Mouse (Mus musculus) liver, adult 2 months (tissue): ENCODE data around the gene Cd247. TPM values are rescaled to one million over a fixed set of nuclear protein-coding genes. Genes with fewer than 3 reads are reported as not detected.

Experiments used
- DNase-seq: peaks from one replicate; pipeline ENCODE4 v3.0.0-alpha.2; 2011; ENCODE audit warnings: low read depth, low spot score; ENCODE audit errors: extremely low read depth
- H3K27ac ChIP-seq: fragments of 200-500 bp; replicated peaks from 2 replicates; pipeline ENCODE4 v1.5.1; 2012; ENCODE audit warnings: low read depth, mild to moderate bottlenecking, control low read depth, inconsistent platforms, low read length; ENCODE audit not compliant: insufficient read depth
- H3K27me3 ChIP-seq: fragments of 200-500 bp; 2 replicates; pipeline ENCODE4 v1.6.1; 2012; ENCODE audit warnings: mild to moderate bottlenecking, moderate library complexity, low read length, inconsistent platforms; ENCODE audit not compliant: control insufficient read depth, insufficient read depth
- H3K36me3 ChIP-seq: fragments of 200-500 bp; 2 replicates; pipeline ENCODE4 v1.6.1; 2012; ENCODE audit warnings: low read length, inconsistent platforms; ENCODE audit not compliant: control insufficient read depth, insufficient read depth
- H3K4me1 ChIP-seq: fragments of 200-500 bp; 2 replicates; pipeline ENCODE4 v1.6.1; 2011; ENCODE audit warnings: low read length; ENCODE audit not compliant: control insufficient read depth, insufficient read depth
- H3K4me3 ChIP-seq: fragments of 200-500 bp; 2 replicates; pipeline ENCODE4 v1.5.1; 2011; ENCODE audit warnings: low read depth, mild to moderate bottlenecking, control low read depth, low read length, moderate library complexity; ENCODE audit not compliant: insufficient read depth
- H3K79me2 ChIP-seq: fragments of 200-500 bp; 2 replicates; pipeline ENCODE4 v1.6.1; 2012; ENCODE audit warnings: inconsistent platforms, mild to moderate bottlenecking, low read length, moderate library complexity; ENCODE audit not compliant: control insufficient read depth, insufficient read depth
- H3K9ac ChIP-seq: fragments of 200-500 bp; 2 replicates; pipeline ENCODE4 v1.6.1; 2012; ENCODE audit warnings: low read depth, mild to moderate bottlenecking, control low read depth, inconsistent platforms, low read length
- CTCF ChIP-seq: fragments of 200-500 bp; IDR thresholded peaks from 2 replicates; pipeline ENCODE4 v1.5.1; 2011; ENCODE audit warnings: low read depth, low read length, control low read depth
- POLR2A ChIP-seq: fragments of 200-500 bp; IDR thresholded peaks from 2 replicates; pipeline ENCODE4 v1.6.1; 2011; ENCODE audit warnings: low read length, control low read depth; ENCODE audit not compliant: insufficient read depth; ENCODE audit errors: extremely low read depth
- WGBS: fragments of 180-500 bp; shearing (Covaris S2); methylation state at CpG from one replicate; pipeline ENCODE4 v1.1.7; 2018; 5-methylcytosine and 5-hydroxymethylcytosine counted together
- polyA plus RNA-seq: library from polyadenylated mRNA; depleted of rRNA; stranded (reverse); fragments of >200 nt; gene quantifications from 2 replicates; pipeline ENCODE4 v1.2.3, GENCODE M21; 2012
- total RNA-seq: library from RNA; depleted of rRNA; stranded (reverse); fragments of >200 nt; gene quantifications from 2 replicates; pipeline ENCODE4 v1.2.3, GENCODE M21; 2014

Cd247 gene
- total and polyA plus RNA-seq, 2 experiments, result 0.55 to 0.64 TPM

DNA sequence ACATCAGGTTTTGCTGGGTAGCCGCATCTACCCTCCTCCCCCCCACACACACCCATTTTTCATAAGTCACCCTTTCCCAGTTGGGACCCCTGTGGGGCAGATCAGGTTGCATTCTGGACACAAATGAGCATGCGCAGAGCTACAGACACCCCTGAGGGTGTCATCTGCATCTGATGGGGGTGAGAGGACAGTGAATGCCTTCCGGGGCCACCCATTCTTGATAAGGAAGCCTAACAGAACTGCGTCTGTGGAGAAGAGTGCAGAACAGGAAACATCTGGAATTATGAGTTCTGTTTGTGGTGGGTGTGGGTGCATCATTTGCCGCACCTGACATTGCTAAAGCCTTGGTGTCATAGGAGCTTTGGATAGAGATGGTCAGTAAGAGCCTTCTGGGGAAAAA is 22.7 kb downstream of the Cd247 start:
- no peak overlapping the region for H3K9ac ChIP-seq
- H3K27ac ChIP-seq, result no peak overlapping the region
- WGBS, result 84% methylated on average over 5 of the region's 5 CpGs
- H3K4me3 ChIP-seq, result no peak overlapping the region
- H3K79me2 ChIP-seq, result no peaks in the 10 kb centered on the region
- no peak for DNase-seq
- no peaks in the 10 kb centered on the region for H3K4me1 ChIP-seq
- no peak for TF ChIP-seq CTCF
- no peak for TF ChIP-seq POLR2A
- no peaks in the 10 kb centered on the region for H3K36me3 ChIP-seq
- H3K27me3 ChIP-seq, result no peaks in the 10 kb centered on the region

DNA sequence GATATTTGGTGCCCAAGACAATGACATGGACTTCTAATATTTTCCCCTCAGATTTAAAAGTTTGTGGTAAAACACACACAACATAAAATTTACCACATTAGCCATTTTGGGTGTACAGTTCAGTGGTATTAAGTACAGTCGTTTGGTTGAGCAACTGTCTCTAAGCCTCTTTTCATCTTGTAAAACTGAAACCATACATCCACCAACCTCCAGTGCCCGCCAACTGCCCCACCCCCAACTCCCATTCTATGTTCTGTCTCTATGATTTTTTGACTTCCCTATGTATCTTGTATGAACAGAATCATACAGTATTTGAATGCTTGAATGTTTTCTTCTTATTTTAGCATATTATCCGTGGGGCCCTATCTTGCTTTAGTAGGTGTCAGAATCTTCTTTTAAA is 24.3 kb downstream of the Cd247 start:
- no peaks in the 10 kb centered on the region for H3K79me2 ChIP-seq
- no peak for TF ChIP-seq CTCF
- no peak for TF ChIP-seq POLR2A
- 84% methylated on average over 3 of the region's 3 CpGs for WGBS
- DNase-seq, result no peak
- no peak overlapping the region for H3K9ac ChIP-seq
- H3K36me3 ChIP-seq, result no peaks in the 10 kb centered on the region
- no peak overlapping the region for H3K4me3 ChIP-seq
- no peak overlapping the region for H3K27ac ChIP-seq
- H3K4me1 ChIP-seq, result 0 out of 2 replicates have a peak, but pooled peaks cover 2% of the 10 kb centered on the region
- no peaks in the 10 kb centered on the region for H3K27me3 ChIP-seq

DNA sequence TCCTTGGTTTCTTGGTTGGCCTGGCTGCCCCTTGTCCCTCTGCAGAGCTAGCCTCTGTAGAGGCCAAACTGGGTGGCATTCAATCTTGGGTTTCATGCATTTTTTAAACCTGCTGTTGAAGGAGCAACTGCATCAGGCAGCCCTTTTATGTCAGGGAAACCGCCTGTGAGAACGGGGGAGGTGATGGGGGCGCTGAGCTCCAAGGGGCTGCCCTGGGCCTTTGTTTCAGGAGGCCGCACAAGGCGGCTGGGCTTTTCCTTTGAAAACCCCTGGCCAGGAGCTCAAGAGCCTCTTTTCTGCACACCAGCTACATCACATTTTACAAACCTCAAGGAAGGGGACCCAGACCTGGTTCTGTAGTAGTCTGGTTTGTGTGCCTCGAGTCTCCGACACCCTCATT is 25.6 kb downstream of the Cd247 start:
- Histone ChIP-seq H3K9ac (no peak overlapping the region), H3K4me1 (0 out of 2 replicates have a peak, but pooled peaks cover 2% of the 10 kb centered on the region), H3K27me3 (no peaks in the 10 kb centered on the region), H3K79me2 (no peaks in the 10 kb centered on the region), H3K4me3 (no peak overlapping the region), H3K36me3 (no peaks in the 10 kb centered on the region), H3K27ac (no peak overlapping the region)
- no peak for TF ChIP-seq CTCF
- TF ChIP-seq POLR2A, result no peak
- 83% methylated on average over 7 of the region's 7 CpGs for WGBS
- DNase-seq, result no peak

DNA sequence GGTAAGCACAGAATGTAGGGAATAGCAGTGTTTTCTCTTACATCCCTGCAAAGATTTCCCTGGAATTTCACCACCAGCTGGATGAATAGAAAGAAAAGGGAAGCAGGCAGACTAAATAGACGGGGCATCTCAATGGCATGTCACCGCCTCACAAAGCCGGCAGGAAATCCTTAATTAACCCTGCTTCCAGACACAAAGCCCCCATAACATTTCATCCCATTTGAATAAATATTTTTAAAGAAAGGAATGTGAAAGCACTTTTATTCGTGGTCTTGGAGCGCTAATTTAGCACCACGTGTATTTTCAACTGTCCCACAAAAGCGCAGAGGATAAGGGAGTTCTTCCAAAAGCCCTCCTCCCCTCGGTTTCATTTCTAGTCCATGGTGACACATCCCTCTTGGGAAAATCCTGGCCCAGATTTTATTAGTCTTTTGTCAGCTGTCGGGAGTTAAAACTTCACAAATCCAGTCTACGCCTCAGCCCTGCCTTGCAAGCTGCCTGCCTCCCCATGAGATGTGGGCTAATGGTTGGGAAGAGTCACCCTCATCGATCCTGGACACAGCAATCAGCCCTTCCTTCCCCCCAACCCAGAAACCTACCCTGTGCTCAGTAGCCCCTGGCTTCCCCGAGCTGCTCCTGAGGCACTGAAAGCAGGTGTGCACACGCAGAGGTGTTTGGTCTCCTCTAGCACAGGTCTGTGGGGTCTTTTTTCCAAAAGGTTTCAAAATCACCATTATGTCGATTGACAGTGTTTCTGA is 26.2 kb downstream of the Cd247 start:
- H3K79me2 ChIP-seq, result no peaks in the 10 kb centered on the region
- 0 out of 2 replicates have a peak, but pooled peaks cover 2% of the 10 kb centered on the region for H3K4me1 ChIP-seq
- H3K27me3 ChIP-seq, result no peaks in the 10 kb centered on the region
- H3K9ac ChIP-seq, result no peak overlapping the region
- no peaks in the 10 kb centered on the region for H3K36me3 ChIP-seq
- no peak overlapping the region for H3K4me3 ChIP-seq
- no peak overlapping the region for H3K27ac ChIP-seq
- DNase-seq, result peak; percentile 3
- no peak for TF ChIP-seq POLR2A
- no peak for TF ChIP-seq CTCF
- 74% methylated on average over 14 of the region's 14 CpGs for WGBS

DNA sequence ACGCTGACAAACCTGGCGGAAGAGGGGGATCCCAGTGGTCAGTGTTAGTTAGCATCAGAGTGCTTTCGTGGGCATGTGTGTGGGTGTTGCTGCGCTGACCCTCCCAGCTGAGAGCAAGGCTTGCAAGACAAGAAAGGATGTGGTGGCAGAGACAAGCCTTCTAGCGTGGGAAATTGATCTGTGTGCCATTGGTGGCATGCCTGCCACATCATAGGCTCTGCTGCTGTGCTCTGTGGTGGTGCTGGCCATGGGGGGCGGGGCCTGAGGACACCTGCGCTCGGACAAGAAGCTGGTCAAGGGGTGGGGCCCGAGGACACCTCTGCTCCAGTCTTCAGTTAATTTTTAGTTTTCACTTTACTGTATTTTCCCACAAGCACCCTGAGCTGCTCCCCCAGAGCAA is 27.9 kb downstream of the Cd247 start:
- 90% methylated on average over 9 of the region's 9 CpGs for WGBS
- H3K79me2 ChIP-seq, result no peaks in the 10 kb centered on the region
- H3K36me3 ChIP-seq, result no peaks in the 10 kb centered on the region
- no peak overlapping the region for H3K9ac ChIP-seq
- 0 out of 2 replicates have a peak, but pooled peaks cover 2% of the 10 kb centered on the region for H3K4me1 ChIP-seq
- DNase-seq, result no peak
- TF ChIP-seq CTCF, result no peak
- no peak for TF ChIP-seq POLR2A
- H3K27me3 ChIP-seq, result 0 out of 2 replicates have a peak, but pooled peaks cover 2% of the 10 kb centered on the region
- no peak overlapping the region for H3K27ac ChIP-seq
- H3K4me3 ChIP-seq, result no peak overlapping the region

DNA sequence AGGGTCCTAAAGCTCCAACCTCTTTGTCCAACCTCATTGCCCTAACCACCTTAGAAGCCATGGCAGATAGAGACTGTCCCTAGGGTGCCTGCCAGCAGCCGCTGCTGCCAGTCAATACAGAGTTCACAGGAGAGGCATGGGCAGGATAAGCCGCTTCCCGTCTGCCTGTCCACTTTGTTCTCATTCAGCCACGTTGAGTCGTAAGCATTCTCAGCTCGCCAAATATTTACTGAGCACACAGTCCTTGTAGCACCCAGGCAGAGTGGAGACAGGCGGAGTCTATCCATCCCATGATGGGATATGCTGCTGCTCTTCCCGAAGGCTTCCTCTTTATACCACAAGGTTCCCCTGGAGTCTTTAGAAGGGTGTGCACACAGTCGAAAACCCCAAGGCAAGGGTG is 28.8 kb downstream of the Cd247 start:
- Histone ChIP-seq H3K4me1 (0 out of 2 replicates have a peak, but pooled peaks cover 2% of the 10 kb centered on the region), H3K4me3 (no peak overlapping the region), H3K27ac (no peak overlapping the region), H3K79me2 (no peaks in the 10 kb centered on the region), H3K9ac (no peak overlapping the region), H3K36me3 (no peaks in the 10 kb centered on the region), H3K27me3 (0 out of 2 replicates have a peak, but pooled peaks cover 3% of the 10 kb centered on the region)
- 12% methylated on average over 9 of the region's 9 CpGs for WGBS
- TF ChIP-seq CTCF, result no peak
- TF ChIP-seq POLR2A, result no peak
- DNase-seq, result peak; percentile 56
